Mouse (Mus musculus) liver, adult 2 months (tissue): ENCODE data around the gene Asb7. TPM values are rescaled to one million over a fixed set of nuclear protein-coding genes. Genes with fewer than 3 reads are reported as not detected.

ENCODE experiments used
- DNase-seq: peaks from one replicate; pipeline ENCODE4 v3.0.0-alpha.2; 2011; ENCODE audit warnings: low read depth, low spot score; ENCODE audit errors: extremely low read depth
- H3K27ac ChIP-seq: fragments of 200-500 bp; replicated peaks from 2 replicates; pipeline ENCODE4 v1.5.1; 2012; ENCODE audit warnings: low read depth, mild to moderate bottlenecking, control low read depth, inconsistent platforms, low read length; ENCODE audit not compliant: insufficient read depth
- H3K27me3 ChIP-seq: fragments of 200-500 bp; 2 replicates; pipeline ENCODE4 v1.6.1; 2012; ENCODE audit warnings: mild to moderate bottlenecking, moderate library complexity, low read length, inconsistent platforms; ENCODE audit not compliant: control insufficient read depth, insufficient read depth
- H3K36me3 ChIP-seq: fragments of 200-500 bp; 2 replicates; pipeline ENCODE4 v1.6.1; 2012; ENCODE audit warnings: low read length, inconsistent platforms; ENCODE audit not compliant: control insufficient read depth, insufficient read depth
- H3K4me1 ChIP-seq: fragments of 200-500 bp; 2 replicates; pipeline ENCODE4 v1.6.1; 2011; ENCODE audit warnings: low read length; ENCODE audit not compliant: control insufficient read depth, insufficient read depth
- H3K4me3 ChIP-seq: fragments of 200-500 bp; 2 replicates; pipeline ENCODE4 v1.5.1; 2011; ENCODE audit warnings: low read depth, mild to moderate bottlenecking, control low read depth, low read length, moderate library complexity; ENCODE audit not compliant: insufficient read depth
- H3K79me2 ChIP-seq: fragments of 200-500 bp; 2 replicates; pipeline ENCODE4 v1.6.1; 2012; ENCODE audit warnings: inconsistent platforms, mild to moderate bottlenecking, low read length, moderate library complexity; ENCODE audit not compliant: control insufficient read depth, insufficient read depth
- H3K9ac ChIP-seq: fragments of 200-500 bp; 2 replicates; pipeline ENCODE4 v1.6.1; 2012; ENCODE audit warnings: low read depth, mild to moderate bottlenecking, control low read depth, inconsistent platforms, low read length
- CTCF ChIP-seq: fragments of 200-500 bp; IDR thresholded peaks from 2 replicates; pipeline ENCODE4 v1.5.1; 2011; ENCODE audit warnings: low read depth, low read length, control low read depth
- POLR2A ChIP-seq: fragments of 200-500 bp; IDR thresholded peaks from 2 replicates; pipeline ENCODE4 v1.6.1; 2011; ENCODE audit warnings: low read length, control low read depth; ENCODE audit not compliant: insufficient read depth; ENCODE audit errors: extremely low read depth
- WGBS: fragments of 180-500 bp; shearing (Covaris S2); methylation state at CpG from one replicate; pipeline ENCODE4 v1.1.7; 2018; 5-methylcytosine and 5-hydroxymethylcytosine counted together
- polyA plus RNA-seq: library from polyadenylated mRNA; depleted of rRNA; stranded (reverse); fragments of >200 nt; gene quantifications from 2 replicates; pipeline ENCODE4 v1.2.3, GENCODE M21; 2012
- total RNA-seq: library from RNA; depleted of rRNA; stranded (reverse); fragments of >200 nt; gene quantifications from 2 replicates; pipeline ENCODE4 v1.2.3, GENCODE M21; 2014

Gene Asb7
- total and polyA plus RNA-seq, 2 experiments: 2.1 to 7.1 TPM

- no peak overlapping the region for H3K9ac ChIP-seq
- peak; percentile 47 for DNase-seq
- no peak for TF ChIP-seq CTCF
- TF ChIP-seq POLR2A: no peak
- no peaks in the 10 kb centered on the region for H3K4me1 ChIP-seq
- no peak overlapping the region for H3K4me3 ChIP-seq
- 39% methylated on average over 6 of the region's 6 CpGs for WGBS
- H3K27me3 ChIP-seq: no peaks in the 10 kb centered on the region
- no peaks in the 10 kb centered on the region for H3K79me2 ChIP-seq
- H3K27ac ChIP-seq: no peak overlapping the region
- no peaks in the 10 kb centered on the region for H3K36me3 ChIP-seq
These were observed 56.0 kb downstream of the Asb7 start for GRCm38 (mm10) chr7:66633351-66633750.

GRCm38 (mm10) chr7:66630154-66630800 lies 59.1 kb downstream of the Asb7 start:
- no peak overlapping the region for H3K9ac ChIP-seq
- TF ChIP-seq POLR2A (no peak), CTCF (no peak)
- H3K4me3 ChIP-seq: no peak overlapping the region
- H3K36me3 ChIP-seq: no peaks in the 10 kb centered on the region
- no peak overlapping the region for H3K27ac ChIP-seq
- H3K79me2 ChIP-seq: no peaks in the 10 kb centered on the region
- H3K4me1 ChIP-seq: no peaks in the 10 kb centered on the region
- no peaks in the 10 kb centered on the region for H3K27me3 ChIP-seq
- no peak for DNase-seq
- WGBS: 86% methylated on average over 15 of the region's 15 CpGs

GRCm38 (mm10) chr7:66629419-66629818 lies 60.0 kb downstream of the Asb7 start:
- no peaks in the 10 kb centered on the region for H3K4me1 ChIP-seq
- H3K36me3 ChIP-seq: no peaks in the 10 kb centered on the region
- H3K4me3 ChIP-seq: no peak overlapping the region
- no peak for DNase-seq
- H3K9ac ChIP-seq: no peak overlapping the region
- no peak for TF ChIP-seq CTCF
- no peak for TF ChIP-seq POLR2A
- 84% methylated on average over 4 of the region's 4 CpGs for WGBS
- H3K79me2 ChIP-seq: no peaks in the 10 kb centered on the region
- no peaks in the 10 kb centered on the region for H3K27me3 ChIP-seq
- H3K27ac ChIP-seq: no peak overlapping the region

- Histone ChIP-seq H3K4me1 (no peaks in the 10 kb centered on the region), H3K9ac (no peak overlapping the region), H3K79me2 (no peaks in the 10 kb centered on the region), H3K4me3 (no peak overlapping the region), H3K27me3 (no peaks in the 10 kb centered on the region), H3K36me3 (no peaks in the 10 kb centered on the region), H3K27ac (no peak overlapping the region)
- WGBS: 63% methylated on average over 3 of the region's 3 CpGs
- TF ChIP-seq POLR2A: no peak
- TF ChIP-seq CTCF: no peak
- DNase-seq: peak; percentile 52
These were observed 66.0 kb downstream of the Asb7 start for GRCm38 (mm10) chr7:66623436-66623835.

GRCm38 (mm10) chr7:66601846-66602245 lies 87.5 kb downstream of the Asb7 start:
- Histone ChIP-seq H3K27ac (no peak overlapping the region), H3K79me2 (no peaks in the 10 kb centered on the region), H3K27me3 (no peaks in the 10 kb centered on the region), H3K9ac (no peak overlapping the region), H3K36me3 (no peaks in the 10 kb centered on the region), H3K4me3 (no peak overlapping the region), H3K4me1 (peaks cover 7% of the 10 kb centered on the region)
- TF ChIP-seq POLR2A (no peak), CTCF (no peak)
- no peak for DNase-seq

GRCm38 (mm10) chr7:66600622-66601610 lies 88.5 kb downstream of the Asb7 start:
- Histone ChIP-seq H3K4me1 (peaks cover 7% of the 10 kb centered on the region), H3K9ac (no peak overlapping the region), H3K36me3 (no peaks in the 10 kb centered on the region), H3K27me3 (no peaks in the 10 kb centered on the region), H3K4me3 (no peak overlapping the region), H3K27ac (peak overlapping the region; percentile 11; the same call in 1 of the 2 replicates), H3K79me2 (no peaks in the 10 kb centered on the region)
- peak; percentile 48 for DNase-seq
- TF ChIP-seq POLR2A: no peak
- TF ChIP-seq CTCF: no peak
- 43% methylated on average over 12 of the region's 12 CpGs for WGBS
